In genomic region chr7:28277615-28278278, GRCm38 (mm10) we compare ENCODE assay signal across 8 mouse cellular contexts. TPM values are rescaled to one million over a fixed set of nuclear protein-coding genes. Genes with fewer than 3 reads are reported as not detected.
DNase-seq lines count a peak whose midpoint lies in the region; ATAC-seq and TF ChIP-seq lines count a peak whose summit lies in the region.

Gene Eid2b, plus strand, starts transcription at chr7:28277739.

- intact Hi-C loops in gastrocnemius, adult 2 months (cut with DNase I) = loop anchor here (5.0 kb wide), 2 partner anchors 35 to 70 kb away; partner anchors contain the start of gene Timm50

- peaks cover 3% of the 10 kb centered on the region; the same call in 1 of the 2 replicates for H3K4me1 ChIP-seq in cortical plate, adult 2 months (ENCODE audit: control insufficient read depth, insufficient read depth, low read length)
- H3K4me1 ChIP-seq in hindbrain, postnatal 0 days (ENCODE audit: insufficient read depth, low read length) = peaks cover 8% of the 10 kb centered on the region

- H3K9me3 ChIP-seq in hindbrain, postnatal 0 days (ENCODE audit: low read length) = no peaks in the 10 kb centered on the region

- no peaks in the 10 kb centered on the region for H3K27me3 ChIP-seq in hindbrain, postnatal 0 days (ENCODE audit: insufficient read depth, low read length)

- WGBS in hindbrain, postnatal 0 days = 3% methylated on average over 68 of the region's 68 CpGs

- TF ChIP-seq CTCF in cortical plate, adult 2 months (IDR thresholded peaks at IDR 0.05; ENCODE audit: extremely low read depth, insufficient read depth, low read length) = peak; percentile 75
- TF ChIP-seq CTCF in gastrocnemius, adult 2 months (IDR thresholded peaks at IDR 0.05) = peak; percentile 98
- TF ChIP-seq CTCF in hindbrain, postnatal 0 days (IDR thresholded peaks at IDR 0.05; ENCODE audit: low read depth) = peak; percentile 93

- peak; percentile 90 for DNase-seq in adipocyte (ENCODE audit: low spot score)
- DNase-seq in gastrocnemius, adult 2 months = peak; percentile 97
- peak; percentile 96 for DNase-seq in hindbrain, postnatal 0 days (ENCODE audit: low spot score)
- peak; percentile 97 for DNase-seq in left cerebral cortex, adult 18-20 months (ENCODE audit: low spot score in 2 of 2)
- peak; percentile 95 to 97 for DNase-seq in lung, postnatal 4 days
- DNase-seq in retina, postnatal 7 days (ENCODE audit: low read depth, low spot score) = peak; percentile 93
- DNase-seq in urinary bladder, adult 18-20 months (ENCODE audit: low spot score in 2 of 2) = peak; percentile 86 to 90

- H3K4me2 ChIP-seq in hindbrain, postnatal 0 days (ENCODE audit: low read depth, low read length) = peak within 1 kb of the TSS; percentile 90

- H3K9ac ChIP-seq in hindbrain, postnatal 0 days (replicated peaks; ENCODE audit: low read length) = peak within 1 kb of the TSS; percentile 90

- peaks cover 3% of the 10 kb centered on the region; the same call in 1 of the 2 replicates for H3K36me3 ChIP-seq in hindbrain, postnatal 0 days (ENCODE audit: insufficient read depth, low read length)

- peak; percentile 80 for TF ChIP-seq POLR2A in cortical plate, adult 2 months (IDR thresholded peaks at IDR 0.05; ENCODE audit: extremely low read depth, insufficient read depth, low read length)

- H3K27ac ChIP-seq in cortical plate, adult 2 months (ENCODE audit: insufficient read depth, low read length) = peak within 1 kb of the TSS; percentile 79
- H3K27ac ChIP-seq in gastrocnemius, adult 2 months = peak within 1 kb of the TSS; percentile 96
- peak within 1 kb of the TSS; percentile 89 for H3K27ac ChIP-seq in hindbrain, postnatal 0 days

- peak; percentile 77 for ATAC-seq in hindbrain, postnatal 0 days

- peak within 1 kb of the TSS; percentile 64 for H3K4me3 ChIP-seq in cortical plate, adult 2 months (ENCODE audit: insufficient read depth, low read length)
- peak within 1 kb of the TSS; percentile 94 for H3K4me3 ChIP-seq in gastrocnemius, adult 2 months
- H3K4me3 ChIP-seq in hindbrain, postnatal 0 days (ENCODE audit: low read length) = peak within 1 kb of the TSS; percentile 65

RNA-seq across cellular contexts. Expression of gene Eid2b, which starts in this region (rescaled TPM):
- 26.4 and 27.0 TPM in 2 replicates for polyA plus RNA-seq in cortical plate, adult 2 months (2012; rRNA removed)
- 1 to 10 TPM; 5.0 to 7.8 TPM for total RNA-seq in gastrocnemius, adult 2 months (2021)
- total RNA-seq in hindbrain, postnatal 0 days (2014; rRNA removed) = 34.6 and 38.2 TPM in 2 replicates
- 42.3 and 45.1 TPM in 2 replicates for polyA plus RNA-seq in hindbrain, postnatal 0 days (2015; fragmentation: Nextera tagmentation; extraction: Ambion mirVana)
- 10 to 100 TPM; 30.2 to 30.8 TPM for total RNA-seq in left cerebral cortex, adult 18-20 months (2021)

Comparison
In these comparisons a context has a peak if more than half of its experiments do, and no peak if none do; other contexts are left out.
1. Peak in every context shown above with its lines: DNase-seq, ATAC-seq, H3K4me3 ChIP-seq and H3K27ac ChIP-seq.